In the genomic region with DNA sequence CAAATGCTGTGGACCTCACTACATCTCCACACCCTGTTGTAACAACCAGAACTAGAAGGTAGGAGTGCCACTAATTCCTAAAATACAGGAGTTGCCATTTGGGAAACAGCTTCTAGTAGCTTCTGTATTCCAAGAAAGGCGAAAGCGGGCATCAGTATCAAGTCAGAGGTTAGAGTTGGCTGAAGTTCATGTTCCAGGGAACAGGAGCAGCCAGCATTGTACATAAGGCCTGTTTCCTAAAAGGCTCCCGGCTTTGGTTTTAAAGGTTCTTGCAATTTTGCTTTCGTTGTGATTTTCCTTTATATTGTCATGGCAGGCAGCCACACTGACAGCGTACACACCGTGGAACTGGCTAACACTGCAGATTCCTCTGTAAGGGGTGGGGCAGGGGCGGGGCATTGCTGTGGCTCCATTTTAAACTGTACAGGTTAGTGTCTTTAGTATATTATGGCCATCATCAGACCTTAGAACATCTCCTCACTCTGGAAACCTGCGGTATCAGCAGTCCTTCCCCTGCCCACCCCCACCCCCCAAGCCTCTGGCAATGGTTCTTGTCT, we compare ENCODE assay signal across 22 mouse cellular contexts.
DNase-seq lines count a peak whose midpoint lies in the region; ATAC-seq and TF ChIP-seq lines count a peak whose summit lies in the region.
"Had no signal": no experiment of that assay in that cellular context is flagged by ENCODE, and none has a peak within 500 bp of the region (broad histone marks: within the 10 kb centered on the region; RNA-seq: fewer than 3 reads in every experiment).

No protein-coding gene starts in this region.

- no peak overlapping the region for H3K4me3 ChIP-seq in heart, embryonic 10.5 days
- H3K4me3 ChIP-seq in kidney, embryonic 15.5 days (replicated peaks) = no peak overlapping the region
- H3K4me3 ChIP-seq in intestine, postnatal 0 days (ENCODE audit: low read depth, low read length) = no peak overlapping the region
- H3K4me3 ChIP-seq: embryonic facial prominence, embryonic 15.5 days; hindbrain, embryonic 10.5 days; limb, embryonic 15.5 days; midbrain, embryonic 12.5 days; neural tube, embryonic 12.5 days had no signal

- H3K27ac ChIP-seq in heart, embryonic 10.5 days = no peak overlapping the region
- H3K27ac ChIP-seq in kidney, embryonic 15.5 days = no peak overlapping the region
- no peak overlapping the region for H3K27ac ChIP-seq in intestine, postnatal 0 days (ENCODE audit: low read depth, low read length)
- H3K27ac ChIP-seq: embryonic facial prominence, embryonic 15.5 days; hindbrain, embryonic 10.5 days; limb, embryonic 15.5 days; liver, embryonic 14.5 days; midbrain, embryonic 12.5 days; neural tube, embryonic 12.5 days had no signal

- TF ChIP-seq POLR2A in brain, embryonic 14.5 days (IDR thresholded peaks at IDR 0.05; ENCODE audit: borderline replicate concordance, extremely low read depth, insufficient read depth, insufficient read length, poor library complexity, severe bottlenecking) = no peak

- H3K9me3 ChIP-seq in heart, embryonic 10.5 days = no peaks in the 10 kb centered on the region
- H3K9me3 ChIP-seq in kidney, embryonic 15.5 days (replicated peaks) = no peaks in the 10 kb centered on the region
- H3K9me3 ChIP-seq in intestine, postnatal 0 days (ENCODE audit: control insufficient read depth) = no peaks in the 10 kb centered on the region
- H3K9me3 ChIP-seq: embryonic facial prominence, embryonic 15.5 days; hindbrain, embryonic 10.5 days; limb, embryonic 15.5 days; midbrain, embryonic 12.5 days; neural tube, embryonic 12.5 days had no signal

- no peak overlapping the region for H3K4me2 ChIP-seq in kidney, embryonic 15.5 days
- H3K4me2 ChIP-seq in intestine, postnatal 0 days (replicated peaks; ENCODE audit: low read depth) = peak overlapping the region; percentile 27; the same call in 1 of the 2 replicates
- H3K4me2 ChIP-seq: embryonic facial prominence, embryonic 15.5 days; limb, embryonic 15.5 days; lung, embryonic 14.5 days; midbrain, embryonic 12.5 days; neural tube, embryonic 12.5 days had no signal

- no peak overlapping the region for H3K9ac ChIP-seq in kidney, embryonic 15.5 days
- H3K9ac ChIP-seq in intestine, postnatal 0 days (ENCODE audit: low read depth, low read length) = no peak overlapping the region
- H3K9ac ChIP-seq: embryonic facial prominence, embryonic 15.5 days; limb, embryonic 15.5 days; liver, embryonic 14.5 days; lung, embryonic 14.5 days; midbrain, embryonic 12.5 days; neural tube, embryonic 12.5 days had no signal

- H3K36me3 ChIP-seq in heart, embryonic 10.5 days = no peaks in the 10 kb centered on the region
- no peaks in the 10 kb centered on the region for H3K36me3 ChIP-seq in kidney, embryonic 15.5 days
- H3K36me3 ChIP-seq in intestine, postnatal 0 days (ENCODE audit: control insufficient read depth, insufficient read depth) = no peaks in the 10 kb centered on the region
- H3K36me3 ChIP-seq: embryonic facial prominence, embryonic 15.5 days; hindbrain, embryonic 10.5 days; limb, embryonic 15.5 days; midbrain, embryonic 12.5 days; neural tube, embryonic 12.5 days had no signal

- peak; percentile 61 for DNase-seq in heart, adult 11 months
- no peak for DNase-seq in heart, embryonic 10.5 days (ENCODE audit: low spot score)
- DNase-seq in kidney, postnatal 10 days = peak; percentile 24
- DNase-seq in brain, embryonic 14.5 days (ENCODE audit: low read depth) = peak; percentile 14
- DNase-seq in adrenal gland, postnatal 10 days = no peak
- DNase-seq: adrenal gland, postnatal 14 days; cerebellum, adult 8-10 months; retina, postnatal 1 day; right cerebral cortex, postnatal 25 days; spleen, adult 18-20 months; thymus, postnatal 14 days had no signal

- 0 out of 2 replicates have a peak, but pooled peaks cover 3% of the 10 kb centered on the region for H3K4me1 ChIP-seq in heart, embryonic 10.5 days
- peaks cover 20% of the 10 kb centered on the region for H3K4me1 ChIP-seq in kidney, embryonic 15.5 days
- no peaks in the 10 kb centered on the region for H3K4me1 ChIP-seq in intestine, postnatal 0 days (replicated peaks; ENCODE audit: control insufficient read depth, insufficient read depth, low read length)
- H3K4me1 ChIP-seq: limb, embryonic 15.5 days had no signal

- ATAC-seq in kidney, embryonic 15.5 days (replicated peaks; ENCODE audit: low FRiP score) = no peak
- ATAC-seq in intestine, postnatal 0 days = peak; percentile 57; the same call in 1 of the 2 replicates
- no peak for ATAC-seq in erythroblast, adult 5-6 weeks (replicated peaks; ENCODE audit: low FRiP score, poor library complexity, severe bottlenecking)
- ATAC-seq: hindbrain, embryonic 16.5 days had no signal

- 84% methylated on average over 8 of the region's 8 CpGs for WGBS in heart, embryonic 10.5 days
- 81% methylated on average over 8 of the region's 8 CpGs for WGBS in kidney, embryonic 15.5 days
- WGBS in intestine, postnatal 0 days = 59% methylated on average over 8 of the region's 8 CpGs

- no peak for TF ChIP-seq CTCF in brain, embryonic 14.5 days (IDR thresholded peaks at IDR 0.05; ENCODE audit: borderline replicate concordance, extremely low read depth, insufficient read depth, insufficient read length)
- no peak for TF ChIP-seq CTCF in intestine, postnatal 0 days (IDR thresholded peaks at IDR 0.05; ENCODE audit: low read depth)

- H3K27me3 ChIP-seq in heart, embryonic 10.5 days (ENCODE audit: insufficient read depth, poor library complexity, severe bottlenecking) = no peaks in the 10 kb centered on the region
- H3K27me3 ChIP-seq in kidney, embryonic 15.5 days = no peaks in the 10 kb centered on the region
- no peaks in the 10 kb centered on the region for H3K27me3 ChIP-seq in intestine, postnatal 0 days (replicated peaks; ENCODE audit: control insufficient read depth, insufficient read depth, low read length)
- H3K27me3 ChIP-seq: embryonic facial prominence, embryonic 15.5 days; limb, embryonic 15.5 days; midbrain, embryonic 12.5 days; neural tube, embryonic 12.5 days had no signal

Comparison
In these comparisons a context has a peak if more than half of its experiments do, and no peak if none do; other contexts are left out.
1. DNase-seq: peak in heart, adult 11 months (single experiment), kidney, postnatal 10 days (single experiment) and brain, embryonic 14.5 days (single experiment); none in heart, embryonic 10.5 days (single experiment) and adrenal gland, postnatal 10 days (single experiment).